Mouse (Mus musculus): ENCODE results near the gene Cox14.
"Not testable (repeated sequence)": the region's sequence is repeated elsewhere in the genome, so short reads cannot be mapped to it uniquely, and the experiment has no call there.

Gene Cox14

DNA sequence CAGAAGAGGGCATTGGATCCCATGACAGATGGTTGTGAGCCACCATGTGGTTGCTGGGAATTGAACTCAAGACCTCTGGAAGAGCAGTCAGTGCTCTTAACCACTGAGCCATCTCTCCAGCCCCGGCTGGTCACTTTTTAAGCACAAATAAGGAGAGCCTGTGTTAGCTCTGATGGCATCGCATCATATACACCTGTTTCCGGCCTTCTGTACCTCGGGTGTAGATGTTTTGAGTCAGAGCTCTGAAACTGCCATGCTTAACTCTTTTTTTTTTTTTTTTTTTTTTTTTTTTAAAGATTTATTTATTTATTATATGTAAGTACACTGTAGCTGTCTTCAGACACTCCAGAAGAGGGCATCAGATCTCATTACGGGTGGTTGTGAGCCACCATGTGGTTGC is 1.6 kb downstream of the Cox14 start:
- not testable (repeated sequence) for DNase-seq (ENCODE audit: low read depth)

DNA sequence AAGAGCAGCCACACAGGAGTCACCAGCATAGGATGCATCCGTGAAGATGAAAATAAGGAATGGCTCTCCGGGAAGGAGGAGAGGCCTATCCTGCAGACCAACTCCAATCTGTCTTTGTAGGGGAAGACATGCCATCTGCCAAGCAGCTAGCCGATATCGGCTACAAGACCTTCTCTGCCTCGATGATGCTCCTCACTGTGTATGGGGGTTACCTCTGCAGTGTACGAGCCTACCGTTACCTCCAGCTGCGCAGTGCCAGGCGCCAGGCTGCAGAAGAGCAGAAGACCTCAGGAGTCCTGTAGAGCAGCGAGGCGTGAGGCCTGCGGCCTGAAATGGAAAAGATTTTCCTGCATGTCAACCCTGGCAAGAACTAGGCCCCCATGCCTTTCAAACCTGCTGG is 2.1 kb downstream of the Cox14 start:
- no peak for DNase-seq (ENCODE audit: low read depth)

DNA sequence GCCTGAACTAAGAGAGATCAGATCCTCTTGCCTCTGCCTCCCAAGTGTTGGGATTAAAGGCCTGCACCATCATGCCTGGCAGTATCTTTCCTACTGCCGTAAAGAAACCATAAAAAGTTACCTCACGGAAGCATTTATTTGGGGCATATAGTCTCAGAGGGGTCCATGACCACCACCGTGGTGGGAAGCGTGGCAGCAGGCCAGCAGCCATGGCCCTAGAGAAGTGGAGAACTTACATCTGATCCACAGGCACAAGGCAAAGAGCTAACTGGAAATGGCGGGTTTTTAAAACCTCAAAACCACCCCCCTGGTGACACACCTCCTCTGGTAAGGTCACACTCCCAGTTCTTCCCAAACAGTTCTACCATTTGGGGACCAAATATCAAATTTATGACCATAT is 2.8 kb downstream of the Cox14 start:
- no peak for DNase-seq (ENCODE audit: low read depth)

DNA sequence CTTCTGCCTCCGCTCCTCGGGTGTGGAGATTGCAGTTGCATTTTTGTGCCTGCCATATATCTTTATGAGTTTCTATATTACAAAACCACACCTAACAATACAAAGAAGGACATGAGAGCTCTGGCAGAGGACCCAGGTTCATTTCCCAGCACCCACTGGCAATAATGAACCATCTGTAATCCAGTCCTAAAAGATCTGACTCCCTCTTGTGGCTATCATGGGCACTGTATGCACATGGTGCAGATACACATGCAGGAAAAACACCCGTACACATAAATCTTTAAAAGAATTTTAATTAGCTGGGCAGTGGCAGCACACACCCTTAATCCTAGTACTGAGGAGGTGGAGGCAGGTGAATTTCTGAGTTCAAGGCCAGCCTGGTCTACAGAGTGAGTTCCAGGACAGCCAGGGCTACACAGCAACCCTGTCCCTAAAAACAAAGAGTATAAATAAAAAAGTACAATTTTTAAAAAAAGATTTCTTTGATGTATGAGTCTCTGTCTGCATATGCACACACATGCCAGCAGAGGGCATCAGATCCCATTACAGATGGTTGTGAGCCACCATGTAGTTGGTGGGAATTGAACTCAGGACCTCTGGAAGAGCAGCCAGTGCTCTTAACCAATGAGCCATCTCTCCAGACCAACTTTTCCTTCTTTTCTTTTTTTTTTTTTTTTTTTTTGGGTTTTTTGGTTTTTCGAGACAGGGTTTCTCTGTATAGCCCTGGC is 3.8 kb downstream of the Cox14 start:
- DNase-seq (ENCODE audit: low read depth) = no peak

DNA sequence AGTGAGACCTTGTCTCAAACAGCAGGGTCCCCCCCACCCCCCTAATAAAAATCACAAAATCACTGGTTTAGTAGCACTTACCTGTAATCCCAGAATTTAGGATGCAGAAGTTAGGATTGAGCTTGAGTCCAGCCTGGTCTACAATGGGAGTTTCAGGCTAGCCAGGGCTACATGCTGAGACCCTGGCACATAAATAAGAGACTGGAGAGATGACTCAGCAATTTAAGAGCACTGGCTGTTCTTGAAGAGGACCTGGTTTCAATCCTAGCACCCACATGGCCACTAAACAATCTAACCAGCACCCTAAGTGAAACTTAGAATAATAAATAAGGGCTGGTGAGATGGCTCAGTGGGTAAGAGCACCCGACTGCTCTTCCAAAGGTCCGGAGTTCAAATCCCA is 5.7 kb downstream of the Cox14 start:
- DNase-seq (ENCODE audit: low read depth) = no peak

DNA sequence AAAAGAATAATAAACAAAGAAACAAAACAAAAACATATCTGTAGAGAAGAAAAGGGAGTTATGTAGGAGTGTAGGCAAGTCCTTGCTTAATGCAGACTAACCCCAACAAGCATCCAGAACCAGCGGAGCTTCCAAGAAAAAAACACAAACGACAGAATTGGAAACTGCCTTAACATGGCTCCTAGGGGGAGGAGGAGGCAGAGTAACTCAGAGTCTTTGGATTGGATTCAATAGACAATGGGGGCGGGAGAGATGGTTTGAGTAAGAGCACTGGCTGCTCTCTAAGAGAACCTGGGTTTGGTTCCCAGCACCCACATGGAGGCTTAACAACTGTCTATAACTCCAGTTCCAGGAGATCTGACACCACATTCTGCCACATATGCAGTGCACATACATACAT is 6.3 kb downstream of the Cox14 start:
- DNase-seq (ENCODE audit: low read depth) = no peak

DNA sequence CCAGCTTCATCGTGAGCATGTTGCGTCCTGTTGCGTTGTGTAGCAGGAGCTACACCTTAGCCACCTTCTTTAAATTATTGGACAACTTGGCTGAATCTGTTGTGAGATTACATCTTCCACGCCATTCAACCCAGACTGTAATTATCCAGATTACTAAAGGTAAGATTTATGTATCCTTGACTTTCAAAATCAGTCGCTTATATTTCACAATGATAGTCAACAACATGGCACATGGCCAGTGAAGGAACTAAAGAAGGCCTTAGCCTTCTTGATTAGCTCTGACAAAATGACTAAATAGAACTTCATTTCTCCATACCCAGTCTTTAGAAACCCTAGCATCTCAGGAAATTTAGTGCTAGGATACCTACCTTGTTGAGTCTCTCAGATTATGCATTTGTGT is 7.8 kb downstream of the Cox14 start:
- DNase-seq (ENCODE audit: low read depth) = no peak

DNA sequence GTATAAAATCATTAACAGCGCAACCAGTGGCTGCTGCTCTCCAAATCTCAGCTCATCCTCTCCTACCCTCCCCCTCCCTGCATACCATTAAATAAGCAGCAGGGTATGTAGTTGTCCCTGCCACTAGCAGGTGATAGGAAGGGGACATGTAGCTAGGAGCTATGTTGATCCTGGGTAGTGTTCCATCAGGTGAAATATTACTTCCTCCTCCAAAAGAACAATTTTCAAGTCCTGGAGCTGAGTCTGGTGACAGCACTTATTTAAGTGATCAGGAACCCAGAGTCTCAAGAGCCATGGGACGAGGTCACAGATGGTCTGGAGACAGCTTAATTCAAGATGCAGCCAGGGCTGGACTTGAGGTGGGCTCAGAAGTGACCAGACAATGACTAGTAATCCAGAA is 10.2 kb downstream of the Cox14 start:
- DNase-seq (ENCODE audit: low read depth) = no peak

DNA sequence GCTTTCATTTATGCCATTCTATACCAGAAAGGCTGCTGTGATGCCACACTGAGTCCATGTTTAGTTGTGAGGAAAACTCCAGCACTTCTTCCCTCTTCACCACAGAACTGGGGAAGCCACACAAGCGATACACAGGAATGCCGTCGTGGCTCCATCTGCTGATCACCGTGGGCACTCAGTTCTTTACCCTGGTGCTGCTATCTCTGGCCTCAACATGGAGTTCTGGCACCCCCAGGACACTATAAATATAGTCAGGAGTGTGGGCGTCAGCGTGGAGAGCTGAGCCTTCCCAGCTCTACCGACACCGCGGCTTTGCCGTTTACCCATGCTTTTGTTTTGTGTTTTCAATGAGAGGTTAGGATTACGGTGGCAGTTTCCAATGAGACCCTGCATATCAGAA is 11.3 kb downstream of the Cox14 start:
- DNase-seq (ENCODE audit: low read depth) = no peak

DNA sequence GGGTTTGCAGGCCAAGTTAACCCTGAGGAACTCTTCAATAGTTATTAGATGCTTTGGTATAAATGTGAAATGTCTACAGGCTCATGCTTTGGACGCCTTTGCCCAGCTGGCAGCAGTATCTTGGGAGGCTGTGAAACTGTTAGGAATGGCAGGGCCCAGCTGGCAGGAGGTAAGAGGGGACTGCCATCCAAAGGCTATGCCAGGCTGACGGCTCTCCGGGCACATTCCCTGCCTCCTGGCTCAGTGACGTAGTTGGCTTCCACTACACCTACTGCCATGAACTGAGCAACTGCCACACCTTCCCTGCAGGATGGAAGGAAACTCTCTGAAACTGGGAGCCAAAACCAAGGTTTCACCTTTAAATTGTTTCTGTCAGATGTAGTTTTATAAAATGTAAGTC is 14.8 kb downstream of the Cox14 start:
- no peak for DNase-seq (ENCODE audit: low read depth)

DNA sequence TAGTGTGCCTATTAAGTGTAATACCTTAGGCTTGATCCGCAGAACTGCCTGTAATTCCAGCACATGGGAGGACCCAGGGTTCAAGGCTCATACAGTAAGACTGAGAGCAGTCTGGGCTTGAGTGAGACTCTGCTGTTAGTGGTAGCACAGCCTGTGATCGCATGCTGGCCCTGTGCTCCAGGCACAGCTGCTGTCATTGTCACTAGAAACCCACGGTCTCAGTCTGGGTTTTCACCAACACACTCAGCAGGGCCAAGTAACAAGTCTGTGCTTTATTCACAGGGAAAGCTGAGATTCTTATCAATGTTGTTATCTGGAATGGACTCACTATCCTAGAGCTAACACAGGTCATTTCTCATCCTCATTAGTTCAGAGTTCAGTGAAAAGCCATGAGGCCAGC is 28.8 kb downstream of the Cox14 start:
- no peak for DNase-seq (ENCODE audit: low read depth)

DNA sequence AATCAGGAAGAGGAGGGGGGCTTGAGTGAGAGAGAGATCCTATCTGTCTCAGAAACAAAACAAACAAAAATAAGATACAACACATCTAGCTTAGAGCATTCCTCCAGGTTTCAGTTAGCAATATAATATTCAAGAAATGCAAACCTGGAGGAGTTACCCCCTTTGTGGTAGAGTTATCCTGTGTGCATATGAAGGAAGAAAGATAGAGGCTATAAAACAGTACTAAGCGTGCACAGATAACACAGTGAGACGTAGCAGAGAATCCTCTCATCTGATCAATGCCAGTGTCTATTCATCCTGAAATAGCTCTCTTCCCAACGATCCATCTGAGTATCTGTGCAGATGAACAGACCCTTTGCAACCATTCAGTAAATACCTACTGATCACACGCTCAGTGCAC is 42.0 kb downstream of the Cox14 start:
- DNase-seq (ENCODE audit: low read depth) = no peak

DNA sequence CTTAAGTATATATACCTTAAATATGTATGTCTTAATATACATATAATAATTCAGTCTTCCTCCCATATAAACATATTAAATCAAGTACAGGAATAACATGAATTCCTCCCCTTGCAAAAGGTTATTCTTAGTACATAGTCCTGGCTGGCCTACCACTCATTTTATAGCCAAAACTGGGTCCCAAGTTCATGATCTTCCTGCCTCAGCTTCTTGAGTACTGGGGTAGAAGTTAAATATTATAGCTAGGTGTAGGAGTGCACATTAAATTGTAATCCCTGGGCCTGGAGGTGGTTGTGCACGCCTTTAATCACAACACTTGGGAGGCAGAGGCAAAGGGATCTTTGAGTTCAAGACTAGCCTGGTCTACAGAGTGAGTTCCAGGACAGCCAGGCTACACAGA is 43.3 kb downstream of the Cox14 start:
- DNase-seq (ENCODE audit: low read depth) = no peak

DNA sequence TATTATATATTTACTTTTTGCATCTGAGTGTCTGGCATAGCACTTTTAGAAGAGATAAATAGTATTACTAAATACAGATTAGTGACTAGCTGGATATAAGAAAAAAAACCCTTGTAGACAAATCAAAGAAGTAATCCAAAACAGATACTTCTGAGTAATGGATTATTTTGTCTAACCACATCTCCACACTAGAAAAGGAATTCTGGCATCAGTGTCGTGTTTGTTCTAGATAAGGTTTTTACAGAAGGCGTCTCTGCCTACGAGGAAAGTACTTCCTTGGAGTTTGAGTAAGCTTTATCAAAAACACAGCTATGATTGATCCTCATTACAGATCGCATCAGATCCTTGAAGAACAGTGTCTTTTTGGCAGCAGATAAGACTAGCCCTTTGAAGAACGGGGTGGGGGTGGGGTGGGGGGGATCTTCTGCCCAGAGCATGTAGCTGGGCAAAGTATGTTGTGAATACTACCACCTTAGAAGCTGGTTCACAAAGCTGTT is 45.6 kb downstream of the Cox14 start:
- DNase-seq (ENCODE audit: low read depth) = no peak

DNA sequence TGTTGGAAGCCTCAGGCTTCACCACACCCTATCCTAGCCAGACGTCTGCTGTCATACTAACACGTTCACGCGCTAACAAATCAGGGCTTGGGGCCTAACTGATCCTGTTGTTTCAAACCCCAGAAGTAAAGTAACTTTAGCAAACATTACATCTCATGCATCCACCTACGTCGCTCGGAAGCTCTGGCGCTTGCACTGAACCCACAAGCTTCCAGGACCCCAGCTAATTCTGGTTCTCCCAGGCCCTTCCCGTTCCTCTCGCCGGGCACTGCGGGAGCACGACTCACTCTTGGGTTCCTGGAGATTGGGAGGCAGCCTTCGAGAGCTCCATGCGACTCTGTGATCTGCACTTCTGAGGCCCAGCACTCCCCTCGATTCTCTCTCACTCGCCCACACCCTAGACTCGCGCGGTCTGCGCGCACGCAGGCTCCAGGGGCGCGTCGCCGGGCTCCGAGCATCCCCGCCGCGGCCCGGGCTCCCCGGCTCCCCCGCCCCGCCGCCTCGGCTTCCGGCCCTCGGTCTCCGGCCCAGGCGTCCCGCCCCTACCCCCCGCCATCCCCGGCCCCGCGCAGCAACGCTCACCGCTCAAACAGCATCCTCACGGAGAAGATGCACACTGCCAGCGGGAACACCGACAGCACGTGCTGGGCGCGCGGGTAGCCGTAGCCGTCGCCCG is 46.3 kb downstream of the Cox14 start:
- DNase-seq (ENCODE audit: low read depth) = no peak

DNA sequence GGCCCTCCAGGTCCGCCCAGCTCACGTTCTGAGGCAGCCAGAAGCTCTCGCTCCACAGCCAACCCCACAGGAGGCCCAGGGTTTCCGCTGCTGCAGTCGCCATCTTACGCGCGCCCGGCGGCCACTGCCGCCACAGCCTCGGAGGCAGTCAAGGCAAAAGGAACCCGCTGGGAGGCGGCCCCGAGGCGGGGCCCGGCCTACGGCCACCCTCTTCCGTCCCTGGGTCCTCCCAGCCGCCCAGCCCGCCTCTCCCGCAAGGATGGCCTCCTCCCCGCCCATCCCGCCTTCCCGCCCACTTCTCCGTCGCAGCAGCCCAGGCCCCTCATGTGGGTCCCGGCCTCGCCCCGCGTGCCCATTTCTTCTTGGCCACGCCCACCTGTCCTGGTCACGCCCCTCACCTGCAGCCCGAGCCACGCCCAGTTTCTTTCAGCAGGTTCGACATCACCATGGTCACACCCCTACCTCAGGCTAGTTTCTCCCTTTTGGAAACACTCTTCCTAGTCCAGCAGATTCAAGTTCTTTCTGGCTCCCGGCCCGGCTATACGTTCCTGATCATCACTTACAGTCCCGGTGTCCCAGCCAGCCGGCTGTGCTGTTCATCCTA is 47.0 kb downstream of the Cox14 start:
- DNase-seq (ENCODE audit: low read depth) = peak; percentile 65

DNA sequence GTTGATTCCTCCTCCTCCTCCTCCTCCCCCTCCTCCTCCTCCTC is 47.3 kb downstream of the Cox14 start, which contains the start of gene Cers5:
Gene Cers5, minus strand, starts transcription at position 5 of the 44 bp plus-strand sequence.
- DNase-seq (ENCODE audit: low read depth) = not testable (repeated sequence)

DNA sequence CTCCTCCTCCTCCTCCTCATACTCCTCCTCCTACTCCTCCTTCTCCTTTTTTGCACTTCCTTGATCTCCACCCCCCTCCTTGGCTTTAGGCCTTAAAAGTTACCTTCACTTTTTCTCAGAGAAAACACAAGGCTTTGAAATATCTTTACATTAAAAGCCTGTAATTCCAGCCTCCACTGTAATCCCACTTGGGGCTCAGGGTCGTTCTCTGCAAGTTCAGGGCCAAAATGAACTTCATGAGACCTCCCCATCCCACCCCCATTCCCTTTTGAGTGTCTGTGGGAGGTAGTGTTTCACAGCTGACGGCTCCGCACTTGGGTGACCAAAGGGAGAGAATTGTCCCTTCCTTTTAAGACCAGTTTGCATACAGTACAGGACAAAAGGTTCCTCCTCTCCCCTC is 47.5 kb downstream of the Cox14 start:
- no peak for DNase-seq (ENCODE audit: low read depth)
